Comparison of ENCODE assay signal across 9 mouse cellular contexts in the genomic region with DNA sequence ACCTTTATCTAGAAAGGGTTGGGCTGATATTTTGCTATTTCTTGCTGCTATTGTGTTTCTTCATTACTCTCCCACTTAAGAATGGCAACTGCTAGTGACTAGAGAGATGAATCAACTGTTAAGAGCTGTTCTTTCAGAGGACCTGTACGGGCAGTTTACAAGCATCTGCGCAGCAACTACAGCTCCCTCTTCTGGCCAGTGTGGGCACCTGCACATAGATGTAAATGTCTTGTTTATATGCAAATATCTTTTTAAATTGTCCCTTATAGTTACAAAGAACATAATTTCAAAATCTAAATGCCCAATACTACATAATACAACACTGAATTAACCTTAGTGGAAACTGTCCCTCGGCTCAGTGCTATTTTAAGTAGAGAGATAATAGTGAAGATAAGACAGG. TPM values are rescaled to one million over a fixed set of nuclear protein-coding genes. Genes with fewer than 3 reads are reported as not detected.
DNase-seq lines count a peak whose midpoint lies in the region; ATAC-seq and TF ChIP-seq lines count a peak whose summit lies in the region.
"Had no signal": no experiment of that assay in that cellular context is flagged by ENCODE, and none has a peak within 500 bp of the region (broad histone marks: within the 10 kb centered on the region; RNA-seq: fewer than 3 reads in every experiment).

No protein-coding gene starts in this region.

- H3K27me3 ChIP-seq in liver, embryonic 12.5 days (replicated peaks), result no peaks in the 10 kb centered on the region

- no peak overlapping the region for H3K9ac ChIP-seq in liver, embryonic 12.5 days

- peaks cover 16% of the 10 kb centered on the region for H3K4me1 ChIP-seq in liver, embryonic 12.5 days
- H3K4me1 ChIP-seq in lung, adult 2 months (ENCODE audit: control insufficient read depth, insufficient read depth, low read length), result peaks cover 2% of the 10 kb centered on the region; the same call in 1 of the 2 replicates

- no peak for TF ChIP-seq POLR2A in lung, adult 2 months (IDR thresholded peaks at IDR 0.05; ENCODE audit: borderline replicate concordance, extremely low read depth, low read depth, low read length)

- no peak overlapping the region for H3K4me3 ChIP-seq in liver, embryonic 12.5 days
- H3K4me3 ChIP-seq in lung, adult 2 months (replicated peaks; ENCODE audit: extremely low read depth, low read depth, low read length), result no peak overlapping the region

- peak; percentile 84 for TF ChIP-seq CTCF in lung, adult 2 months (IDR thresholded peaks at IDR 0.05; ENCODE audit: insufficient read depth, low read length)

- peak; percentile 59 for DNase-seq in adrenal gland, postnatal 14 days
- no peak for DNase-seq in adrenal gland, postnatal 4 days (ENCODE audit: low spot score in 2 of 2)
- peak; percentile 20 for DNase-seq in liver
- DNase-seq in brain, adult 2 months (ENCODE audit: low read depth, low spot score), result peak; percentile 79
- no peak for DNase-seq in lung, adult 2 months
- DNase-seq in yolk sac, embryonic 10.5 days (ENCODE audit: low spot score), result no peak
- DNase-seq in right cerebral cortex, postnatal 14 days, result no peak

- H3K36me3 ChIP-seq in liver, embryonic 12.5 days, result peaks cover 11% of the 10 kb centered on the region

- no peak for ATAC-seq in liver, embryonic 12.5 days

- 3% methylated on average over 3 of the region's 3 CpGs for WGBS in liver, embryonic 12.5 days (ENCODE audit: insufficient replicate concordance)
- WGBS in lung, adult 2 months, result 3% methylated on average over 3 of the region's 3 CpGs

- no peaks in the 10 kb centered on the region for H3K9me3 ChIP-seq in liver, embryonic 12.5 days (replicated peaks)

- H3K27ac ChIP-seq in liver, embryonic 12.5 days, result no peak overlapping the region

- no peak overlapping the region for H3K4me2 ChIP-seq in liver, embryonic 12.5 days

RNA-seq across cellular contexts. Expression of a gene that starts 2.0 kb away (rescaled TPM):
- total RNA-seq in adrenal gland, postnatal 14 days (2021), result 76.5 and 79.8 TPM in 2 replicates
- total RNA-seq in adrenal gland, postnatal 4 days (2021), result 10 to 100 TPM; 48.8 to 53.8 TPM
- polyA plus RNA-seq in liver, embryonic 12.5 days (2016; fragmentation: Nextera tagmentation; extraction: Ambion mirVana), result 54.5 and 62.6 TPM in 2 replicates
- polyA plus RNA-seq in lung, adult 2 months (2012; rRNA removed), result 4.8 and 6.6 TPM in 2 replicates

RNA-seq across cellular contexts. Expression of a gene that starts 20.8 kb away (rescaled TPM):
- total RNA-seq in adrenal gland, postnatal 14 days (2021), result not detected in 2 replicates
- not detected for total RNA-seq in adrenal gland, postnatal 4 days (2021)
- polyA plus RNA-seq in liver, embryonic 12.5 days (2016; fragmentation: Nextera tagmentation; extraction: Ambion mirVana), result not detected in 2 replicates
- 0.14 and 0.18 TPM in 2 replicates for polyA plus RNA-seq in lung, adult 2 months (2012; rRNA removed)
- total RNA-seq: layer of hippocampus, postnatal 10 days had no signal

RNA-seq across cellular contexts. Expression of a gene that starts 51.0 kb away (rescaled TPM):
- total RNA-seq in adrenal gland, postnatal 14 days (2021), result 8.0 and 10.1 TPM in 2 replicates
- total RNA-seq in adrenal gland, postnatal 4 days (2021), result 10 to 100 TPM in 1 of 2 experiments, 1 to 10 TPM in 1; 7.9 to 12.2 TPM
- 2.5 TPM in 2 replicates for polyA plus RNA-seq in liver, embryonic 12.5 days (2016; fragmentation: Nextera tagmentation; extraction: Ambion mirVana)
- 22.1 and 23.1 TPM in 2 replicates for polyA plus RNA-seq in lung, adult 2 months (2012; rRNA removed)

Comparison
In these comparisons a context has a peak if more than half of its experiments do, and no peak if none do; other contexts are left out.
1. DNase-seq: peak in adrenal gland, postnatal 14 days (single experiment), liver (single experiment) and brain, adult 2 months (single experiment); none in adrenal gland, postnatal 4 days (0 of 2), lung, adult 2 months (single experiment), yolk sac, embryonic 10.5 days (single experiment) and right cerebral cortex, postnatal 14 days (single experiment).